Mouse (Mus musculus) hindbrain, embryonic 16.5 days (tissue): ENCODE measurements around the gene Chd5. TPM values are rescaled to one million over a fixed set of nuclear protein-coding genes. Genes with fewer than 3 reads are reported as not detected.

ENCODE experiments used
- ATAC-seq: fragments of 200-750 bp; cut with Nextera tagmentation; 2 replicates; pipeline ENCODE4 v1.8.0; 2017; ENCODE audit warnings: moderate TSS enrichment, moderate library complexity
- H3K27ac ChIP-seq: fragments of 300-500 bp; sonication (generic); 2 replicates; pipeline ENCODE4 v1.5.1; 2014; ENCODE audit warnings: low read depth, mild to moderate bottlenecking, control low read depth, low read length, moderate library complexity
- H3K27me3 ChIP-seq: fragments of 300-500 bp; sonication (generic); replicated peaks from 2 replicates; pipeline ENCODE4 v1.6.1; 2014; ENCODE audit warnings: low read length; ENCODE audit not compliant: control insufficient read depth, insufficient read depth
- H3K36me3 ChIP-seq: fragments of 300-500 bp; sonication (generic); 2 replicates; pipeline ENCODE4 v1.6.1; 2014; ENCODE audit warnings: mild to moderate bottlenecking, low read length, moderate library complexity, mixed read lengths; ENCODE audit not compliant: control insufficient read depth, insufficient read depth
- H3K4me1 ChIP-seq: fragments of 300-500 bp; sonication (generic); 2 replicates; pipeline ENCODE4 v1.6.1; 2014; ENCODE audit warnings: low read depth, low read length; ENCODE audit not compliant: control insufficient read depth, insufficient read depth
- H3K4me2 ChIP-seq: fragments of 300-500 bp; sonication (generic); 2 replicates; pipeline ENCODE4 v1.6.1; 2014; ENCODE audit warnings: mild to moderate bottlenecking, low read length, control low read depth, moderate library complexity
- H3K4me3 ChIP-seq: fragments of 300-500 bp; sonication (generic); 2 replicates; pipeline ENCODE4 v1.5.1; 2014; ENCODE audit warnings: mild to moderate bottlenecking, low read length, control low read depth, moderate library complexity
- H3K9ac ChIP-seq: fragments of 300-500 bp; sonication (generic); 2 replicates; pipeline ENCODE4 v1.6.1; 2014; ENCODE audit warnings: low read depth, mild to moderate bottlenecking, control low read depth, low read length, moderate library complexity
- H3K9me3 ChIP-seq: fragments of 300-500 bp; sonication (generic); 2 replicates; pipeline ENCODE4 v1.6.1; 2014; ENCODE audit warnings: mild to moderate bottlenecking, low read length, moderate library complexity; ENCODE audit not compliant: control insufficient read depth
- WGBS: fragments of 180-500 bp; shearing (Covaris S2); extraction: QIAGEN DNeasy Blood & Tissue Kit; methylation state at CpG from one replicate; pipeline ENCODE4 v1.1.7; 2014; 5-methylcytosine and 5-hydroxymethylcytosine counted together
- polyA plus RNA-seq: library from polyadenylated mRNA; unstranded; fragments of >200 nt; fragmentation: Nextera tagmentation; extraction: Ambion mirVana; gene quantifications from 2 replicates; pipeline ENCODE4 v1.2.1, GENCODE M21; 2015

Gene Chd5
- 46.7 and 47.7 TPM in 2 replicates for polyA plus RNA-seq

- Histone ChIP-seq H3K4me1 (peaks cover 28% of the 10 kb centered on the region), H3K9ac (peak within 1 kb of the TSS; percentile 94), H3K4me3 (peak within 1 kb of the TSS; percentile 76), H3K27ac (peak within 1 kb of the TSS; percentile 80), H3K4me2 (peak within 1 kb of the TSS; percentile 72), H3K9me3 (no peaks in the 10 kb centered on the region), H3K27me3 (no peaks in the 10 kb centered on the region), H3K36me3 (peaks cover 10% of the 10 kb centered on the region)
- under 1% methylated on average over 54 of the region's 120 CpGs for WGBS
- ATAC-seq: peak; percentile 41
These were observed at the start of gene Chd5 for GRCm38 (mm10) chr4:152338419-152339292. Gene Chd5 (plus strand): TSS chr4:152338651.

DNA sequence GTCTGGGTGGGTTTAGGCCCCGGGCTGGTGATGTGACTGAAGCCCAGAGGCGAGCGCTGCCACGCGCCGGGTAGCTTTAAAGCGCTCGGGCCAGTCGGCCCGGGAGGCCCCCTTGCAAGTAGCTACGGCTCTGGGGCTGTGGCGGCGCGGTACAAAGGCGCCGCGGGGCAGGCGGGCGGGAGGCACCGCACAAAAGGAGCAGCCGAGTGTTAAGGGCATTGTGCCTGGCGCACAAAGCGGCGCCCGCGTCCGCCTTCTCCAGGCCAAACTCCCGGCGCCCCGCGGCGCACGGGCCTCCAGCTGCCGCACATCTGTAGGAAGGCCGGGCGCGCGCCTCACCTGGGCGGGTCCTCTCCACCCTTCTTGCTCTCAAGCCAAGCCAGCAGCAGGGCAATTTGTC lies 48.1 kb upstream of the Chd5 start:
- no peak for ATAC-seq

GRCm38 (mm10) chr4:152290991-152291390 lies 47.5 kb upstream of the Chd5 start:
- H3K9me3 ChIP-seq: no peaks in the 10 kb centered on the region
- peaks cover 60% of the 10 kb centered on the region for H3K27me3 ChIP-seq
- 11% methylated on average over 11 of the region's 11 CpGs for WGBS
- H3K9ac ChIP-seq: peak overlapping the region; percentile 59; the same call in 1 of the 2 replicates
- H3K27ac ChIP-seq: no peak overlapping the region
- no peaks in the 10 kb centered on the region for H3K36me3 ChIP-seq
- H3K4me1 ChIP-seq: peaks cover 27% of the 10 kb centered on the region
- H3K4me2 ChIP-seq: peak overlapping the region; percentile 61
- ATAC-seq: no peak
- no peak overlapping the region for H3K4me3 ChIP-seq

More for the DNA sequence above, 48.1 kb upstream of the Chd5 start:
- Histone ChIP-seq H3K27ac (no peak overlapping the region), H3K4me1 (peaks cover 28% of the 10 kb centered on the region), H3K36me3 (no peaks in the 10 kb centered on the region), H3K9ac (peak overlapping the region; percentile 59), H3K4me3 (peak overlapping the region; percentile 31), H3K27me3 (peaks cover 55% of the 10 kb centered on the region), H3K9me3 (no peaks in the 10 kb centered on the region), H3K4me2 (peak overlapping the region; percentile 61)
- WGBS: 1% methylated on average over 22 of the region's 39 CpGs

- Histone ChIP-seq H3K4me1 (peaks cover 23% of the 10 kb centered on the region), H3K9ac (peak within 1 kb of the TSS; percentile 59), H3K9me3 (no peaks in the 10 kb centered on the region), H3K4me3 (peak within 1 kb of the TSS; percentile 31), H3K27ac (no peak within 1 kb of the TSS), H3K27me3 (peaks cover 59% of the 10 kb centered on the region), H3K4me2 (peak within 1 kb of the TSS; percentile 61), H3K36me3 (no peaks in the 10 kb centered on the region)
- ATAC-seq: no peak
- 12% methylated on average over 6 of the region's 6 CpGs for WGBS
These were observed 46.9 kb upstream of the Chd5 start, which contains the start of gene Hes3 for GRCm38 (mm10) chr4:152291562-152291961. Gene Hes3 (minus strand): TSS chr4:152291662.

DNA sequence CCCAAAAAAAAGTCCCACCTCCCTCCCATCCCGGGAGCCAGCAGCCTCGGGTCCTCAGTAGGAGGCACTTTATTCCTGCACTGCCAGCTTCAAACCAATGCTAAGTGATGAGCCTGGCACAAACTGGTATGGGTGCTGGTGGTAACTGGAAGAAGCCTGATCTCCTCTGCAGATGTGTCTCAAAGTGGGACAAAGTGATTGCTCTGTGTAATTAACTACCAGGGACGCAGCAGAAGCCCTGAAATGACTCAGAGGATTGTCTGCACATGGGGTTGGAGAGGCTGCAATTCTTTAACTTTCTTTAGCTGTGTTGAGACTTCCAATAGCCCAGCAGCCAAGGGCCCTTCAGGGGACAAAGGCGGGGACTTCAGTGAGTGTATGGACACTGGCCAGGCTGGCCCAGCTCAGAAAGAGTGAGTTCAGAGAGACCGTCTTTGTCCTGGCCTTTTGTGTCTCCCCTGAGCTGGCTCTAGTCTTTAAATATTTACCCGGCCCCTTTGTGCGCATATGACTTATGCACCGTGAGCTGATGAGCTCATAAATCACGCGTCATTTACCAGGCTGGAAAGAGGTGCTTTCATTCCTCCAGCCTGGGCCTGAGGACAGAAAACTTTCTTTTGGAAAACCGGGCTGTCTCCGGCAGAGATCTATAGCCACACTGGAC lies 46.2 kb upstream of the Chd5 start:
- Histone ChIP-seq H3K4me3 (no peak overlapping the region), H3K9me3 (no peaks in the 10 kb centered on the region), H3K4me2 (no peak overlapping the region), H3K27ac (no peak overlapping the region), H3K36me3 (no peaks in the 10 kb centered on the region), H3K9ac (no peak overlapping the region), H3K4me1 (peaks cover 18% of the 10 kb centered on the region), H3K27me3 (peaks cover 54% of the 10 kb centered on the region)
- ATAC-seq: peak; percentile 40; the same call in 1 of the 2 replicates
- 7% methylated on average over 12 of the region's 12 CpGs for WGBS

GRCm38 (mm10) chr4:152294188-152294929 lies 44.1 kb upstream of the Chd5 start:
- WGBS: 52% methylated on average over 10 of the region's 10 CpGs
- Histone ChIP-seq H3K4me1 (peaks cover 29% of the 10 kb centered on the region), H3K27ac (no peak overlapping the region), H3K27me3 (peaks cover 46% of the 10 kb centered on the region), H3K9me3 (no peaks in the 10 kb centered on the region), H3K9ac (no peak overlapping the region), H3K4me2 (no peak overlapping the region), H3K4me3 (no peak overlapping the region), H3K36me3 (no peaks in the 10 kb centered on the region)
- ATAC-seq: no peak

DNA sequence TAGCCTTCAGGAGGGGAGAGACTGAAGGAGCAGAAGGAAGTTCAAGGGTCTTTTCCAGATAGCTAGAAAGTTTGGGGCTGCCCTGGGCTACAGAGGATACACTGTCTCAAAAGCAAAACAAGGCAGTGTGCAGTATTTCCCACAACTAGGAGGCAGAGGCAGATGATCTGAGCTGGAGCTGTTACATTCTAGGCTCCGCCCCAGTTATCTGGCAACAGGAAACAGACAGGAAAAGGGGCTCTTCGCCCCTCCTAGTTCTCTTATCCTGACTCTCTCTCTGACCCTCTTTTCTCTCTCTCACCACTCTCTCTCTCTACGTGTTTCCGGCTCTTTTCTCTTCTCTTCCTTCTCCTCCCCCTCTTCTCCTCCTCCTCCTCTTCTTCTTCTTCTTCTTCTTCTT lies 42.5 kb upstream of the Chd5 start:
- peaks cover 35% of the 10 kb centered on the region for H3K27me3 ChIP-seq
- WGBS: 61% methylated on average over 4 of the region's 4 CpGs
- H3K4me1 ChIP-seq: peaks cover 18% of the 10 kb centered on the region
- no peak for ATAC-seq
- no peak overlapping the region for H3K4me2 ChIP-seq
- H3K27ac ChIP-seq: no peak overlapping the region
- H3K36me3 ChIP-seq: peaks cover 3% of the 10 kb centered on the region
- no peak overlapping the region for H3K4me3 ChIP-seq
- no peak overlapping the region for H3K9ac ChIP-seq
- no peaks in the 10 kb centered on the region for H3K9me3 ChIP-seq

GRCm38 (mm10) chr4:152296371-152296770 lies 42.1 kb upstream of the Chd5 start:
- ATAC-seq: no peak
- H3K9ac ChIP-seq: peak overlapping the region; percentile 55
- peaks cover 31% of the 10 kb centered on the region for H3K27me3 ChIP-seq
- H3K4me3 ChIP-seq: peak overlapping the region; percentile 88
- whole genome bisulfite sequencing: 19% methylated on average over 8 of the region's 8 CpGs
- H3K4me1 ChIP-seq: peaks cover 16% of the 10 kb centered on the region
- H3K36me3 ChIP-seq: peaks cover 3% of the 10 kb centered on the region
- H3K4me2 ChIP-seq: peak overlapping the region; percentile 65
- H3K27ac ChIP-seq: no peak overlapping the region
- no peaks in the 10 kb centered on the region for H3K9me3 ChIP-seq
